Mouse (Mus musculus): ENCODE data around the gene Nup35. TPM values are rescaled to one million over a fixed set of nuclear protein-coding genes. Genes with fewer than 3 reads are reported as not detected.

The Nup35 gene
- polyA plus RNA-seq, 1 experiment: 17.1 TPM

DNA sequence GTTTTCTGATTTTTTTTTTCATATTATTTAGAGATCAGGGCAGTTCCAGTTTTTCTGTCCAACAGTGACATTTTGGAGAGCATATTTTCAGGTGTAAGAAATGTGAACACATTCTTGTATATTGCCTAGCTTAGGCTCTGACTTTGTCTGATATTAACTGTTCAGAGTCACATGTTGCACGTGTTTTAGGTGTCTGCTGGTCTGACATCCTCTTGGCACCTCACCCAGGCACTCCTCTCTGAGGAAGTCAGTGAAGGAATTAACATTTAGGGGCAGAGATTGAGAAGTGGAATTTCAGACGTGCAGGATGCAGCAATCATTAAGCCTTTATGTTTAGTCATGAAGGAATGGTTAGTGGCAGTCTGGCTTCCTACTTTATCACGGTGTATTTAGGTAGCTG lies 22.8 kb downstream of the Nup35 start:
- Histone ChIP-seq H3ac (ENCODE audit: control insufficient read depth, insufficient read length) (no peak overlapping the region), H3K36me3 (ENCODE audit: control insufficient read depth, insufficient read depth) (peaks cover 13% of the 10 kb centered on the region), H3K27me3 (ENCODE audit: control insufficient read depth, insufficient read depth, insufficient read length) (no peaks in the 10 kb centered on the region), H3K4me3 (peak overlapping the region; percentile 67), H3K4me2 (ENCODE audit: low read depth) (peak overlapping the region; percentile 63), H3K79me2 (ENCODE audit: control insufficient read depth, insufficient read depth) (peaks cover 38% of the 10 kb centered on the region)
- TF ChIP-seq USF1 (IDR thresholded peaks at IDR 0.05; ENCODE audit: low read depth) (no peak), POLR2A (IDR thresholded peaks at IDR 0.05; ENCODE audit: insufficient read length, low read depth) (no peak), MYOD1 (IDR thresholded peaks at IDR 0.05; ENCODE audit: control insufficient read depth in 1 of 3, insufficient read length in 2 of 3, low read depth in 2 of 3) (no peak), TCF3 (IDR thresholded peaks at IDR 0.05; ENCODE audit: insufficient read length, low read depth) (no peak), REST (IDR thresholded peaks at IDR 0.05; ENCODE audit: insufficient read depth, insufficient read length) (no peak), MAX (IDR thresholded peaks at IDR 0.05; ENCODE audit: low read depth) (no peak), POLR2AphosphoS2 (IDR thresholded peaks at IDR 0.05; ENCODE audit: insufficient read length, low read depth) (no peak), TCF12 (IDR thresholded peaks at IDR 0.05; ENCODE audit: insufficient read depth, poor library complexity, severe bottlenecking) (no peak), CEBPB (IDR thresholded peaks at IDR 0.05; ENCODE audit: insufficient read depth, poor library complexity, severe bottlenecking) (no peak), E2F4 (IDR thresholded peaks at IDR 0.05; ENCODE audit: insufficient read depth) (no peak), SRF (IDR thresholded peaks at IDR 0.05; ENCODE audit: control insufficient read depth, insufficient read length, low read depth) (no peak), MYOG (IDR thresholded peaks at IDR 0.05; ENCODE audit: control insufficient read depth in 1 of 3, insufficient read depth in 1 of 3, insufficient read length in 2 of 3, low read depth in 2 of 3) (no peak)

- H3ac ChIP-seq (ENCODE audit: control insufficient read depth, insufficient read length): no peak overlapping the region
- TF ChIP-seq MYOD1 (IDR thresholded peaks at IDR 0.05; ENCODE audit: control insufficient read depth in 1 of 3, insufficient read length in 2 of 3, low read depth in 2 of 3): no peak
- no peak for TF ChIP-seq TCF3 (IDR thresholded peaks at IDR 0.05; ENCODE audit: insufficient read length, low read depth)
- TF ChIP-seq TCF12 (IDR thresholded peaks at IDR 0.05; ENCODE audit: insufficient read depth, poor library complexity, severe bottlenecking): no peak
- TF ChIP-seq MYOG (IDR thresholded peaks at IDR 0.05; ENCODE audit: control insufficient read depth in 1 of 3, insufficient read depth in 1 of 3, insufficient read length in 2 of 3, low read depth in 2 of 3): no peak
These were observed 44.4 kb downstream of the Nup35 start for GRCm38 (mm10) chr2:80661414-80661813.

DNA sequence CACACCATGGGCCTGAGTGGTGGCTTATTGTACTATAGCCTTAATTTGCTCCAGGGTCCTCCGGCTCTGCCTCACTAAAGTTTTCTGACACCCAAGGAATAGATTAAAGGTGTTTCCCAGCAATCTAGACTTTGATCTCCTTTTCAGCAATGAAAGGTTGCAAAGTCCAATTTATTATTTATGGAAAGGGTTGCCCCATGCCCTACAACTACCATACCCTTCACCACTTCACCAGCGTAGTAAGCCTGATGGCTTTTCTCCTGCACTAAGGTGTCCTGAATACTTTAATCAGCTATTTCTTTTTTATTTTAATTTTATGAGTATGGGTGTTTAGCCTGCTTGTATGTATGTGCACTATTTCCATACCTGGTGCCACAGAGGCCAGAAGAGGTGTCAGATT lies 45.6 kb downstream of the Nup35 start:
- H3K79me2 ChIP-seq (ENCODE audit: control insufficient read depth, insufficient read depth): no peaks in the 10 kb centered on the region
- no peaks in the 10 kb centered on the region for H3K27me3 ChIP-seq (ENCODE audit: control insufficient read depth, insufficient read depth, insufficient read length)
- H3K4me3 ChIP-seq: no peak overlapping the region
- peaks cover 17% of the 10 kb centered on the region for H3K36me3 ChIP-seq (ENCODE audit: control insufficient read depth, insufficient read depth)
- no peak for TF ChIP-seq MYOD1 (IDR thresholded peaks at IDR 0.05; ENCODE audit: control insufficient read depth in 1 of 3, insufficient read length in 2 of 3, low read depth in 2 of 3)
- TF ChIP-seq REST (IDR thresholded peaks at IDR 0.05; ENCODE audit: insufficient read depth, insufficient read length): no peak
- no peak for TF ChIP-seq TCF3 (IDR thresholded peaks at IDR 0.05; ENCODE audit: insufficient read length, low read depth)
- no peak for TF ChIP-seq CEBPB (IDR thresholded peaks at IDR 0.05; ENCODE audit: insufficient read depth, poor library complexity, severe bottlenecking)
- no peak for TF ChIP-seq E2F4 (IDR thresholded peaks at IDR 0.05; ENCODE audit: insufficient read depth)
- no peak overlapping the region for H3K4me2 ChIP-seq (ENCODE audit: low read depth)
- no peak overlapping the region for H3ac ChIP-seq (ENCODE audit: control insufficient read depth, insufficient read length)

More at GRCm38 (mm10) chr2:80661414-80661813, 44.4 kb downstream of the Nup35 start:
- no peak overlapping the region for H3K4me2 ChIP-seq (ENCODE audit: low read depth)
- no peaks in the 10 kb centered on the region for H3K27me3 ChIP-seq (ENCODE audit: control insufficient read depth, insufficient read depth, insufficient read length)
- no peaks in the 10 kb centered on the region for H3K79me2 ChIP-seq (ENCODE audit: control insufficient read depth, insufficient read depth)
- H3K4me3 ChIP-seq: no peak overlapping the region
- H3K36me3 ChIP-seq (ENCODE audit: control insufficient read depth, insufficient read depth): peaks cover 8% of the 10 kb centered on the region

GRCm38 (mm10) chr2:80667396-80667964 lies 50.4 kb downstream of the Nup35 start:
- no peaks in the 10 kb centered on the region for H3K27me3 ChIP-seq (ENCODE audit: control insufficient read depth, insufficient read depth, insufficient read length)
- TF ChIP-seq TCF3 (IDR thresholded peaks at IDR 0.05; ENCODE audit: insufficient read length, low read depth) (no peak), POLR2A (IDR thresholded peaks at IDR 0.05; ENCODE audit: insufficient read length, low read depth) (no peak), E2F4 (IDR thresholded peaks at IDR 0.05; ENCODE audit: insufficient read depth) (no peak), MAX (IDR thresholded peaks at IDR 0.05; ENCODE audit: low read depth) (no peak), MYOG (IDR thresholded peaks at IDR 0.05; ENCODE audit: control insufficient read depth in 1 of 3, insufficient read depth in 1 of 3, insufficient read length in 2 of 3, low read depth in 2 of 3) (no peak), MYOD1 (IDR thresholded peaks at IDR 0.05; ENCODE audit: control insufficient read depth in 1 of 3, insufficient read length in 2 of 3, low read depth in 2 of 3) (no peak), TCF12 (IDR thresholded peaks at IDR 0.05; ENCODE audit: insufficient read depth, poor library complexity, severe bottlenecking) (no peak), POLR2AphosphoS2 (IDR thresholded peaks at IDR 0.05; ENCODE audit: insufficient read length, low read depth) (no peak), SRF (IDR thresholded peaks at IDR 0.05; ENCODE audit: control insufficient read depth, insufficient read length, low read depth) (no peak), CEBPB (IDR thresholded peaks at IDR 0.05; ENCODE audit: insufficient read depth, poor library complexity, severe bottlenecking) (no peak), REST (IDR thresholded peaks at IDR 0.05; ENCODE audit: insufficient read depth, insufficient read length) (no peak), USF1 (IDR thresholded peaks at IDR 0.05; ENCODE audit: low read depth) (no peak)
- no peak overlapping the region for H3K4me3 ChIP-seq
- H3K4me2 ChIP-seq (ENCODE audit: low read depth): no peak overlapping the region
- no peaks in the 10 kb centered on the region for H3K79me2 ChIP-seq (ENCODE audit: control insufficient read depth, insufficient read depth)
- H3K36me3 ChIP-seq (ENCODE audit: control insufficient read depth, insufficient read depth): peaks cover 13% of the 10 kb centered on the region
- no peak overlapping the region for H3ac ChIP-seq (ENCODE audit: control insufficient read depth, insufficient read length)

Measured in myocyte (in vitro differentiated cells).